Mouse (Mus musculus) large intestine, adult 2 months (tissue): ENCODE data around the gene Dlx2. TPM values are rescaled to one million over a fixed set of nuclear protein-coding genes. Genes with fewer than 3 reads are reported as not detected.

Source experiments
- DNase-seq: peaks from one replicate; pipeline ENCODE4 v3.0.0-alpha.2; 2012; ENCODE audit warnings: low read depth, low spot score
- WGBS: fragments of 180-500 bp; shearing (Covaris S2); methylation state at CpG from one replicate; pipeline ENCODE4 v1.1.7; 2018; 5-methylcytosine and 5-hydroxymethylcytosine counted together
- polyA plus RNA-seq: library from polyadenylated mRNA; depleted of rRNA; stranded (reverse); fragments of >200 nt; gene quantifications from 2 replicates; pipeline ENCODE4 v1.2.3, GENCODE M21; 2012; rRNA removed

The Dlx2 gene
- polyA plus RNA-seq, 1 experiment, result 0.17 TPM

DNA sequence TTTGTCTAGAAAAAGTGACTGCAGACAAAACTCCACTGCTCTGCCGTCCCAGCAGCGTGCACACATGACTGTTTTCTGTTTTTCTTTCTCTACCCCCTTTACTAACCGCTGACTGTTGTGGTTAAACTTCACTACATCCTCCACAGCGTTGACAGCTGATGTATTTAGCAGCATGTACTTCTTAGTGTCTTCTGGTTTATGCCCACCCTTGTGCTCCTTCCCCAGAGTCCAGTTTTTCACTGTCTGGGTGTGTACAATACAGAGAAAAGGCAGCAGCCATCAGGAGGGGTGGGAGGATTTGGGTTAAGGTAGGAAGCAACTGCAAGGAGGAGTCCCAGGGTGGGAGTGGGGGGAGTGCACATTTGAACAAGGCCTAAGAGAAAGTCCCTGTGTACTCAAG, 23.7 kb downstream of the Dlx2 start:
- WGBS, result 72% methylated on average over 4 of the region's 4 CpGs
- DNase-seq, result no peak

DNA sequence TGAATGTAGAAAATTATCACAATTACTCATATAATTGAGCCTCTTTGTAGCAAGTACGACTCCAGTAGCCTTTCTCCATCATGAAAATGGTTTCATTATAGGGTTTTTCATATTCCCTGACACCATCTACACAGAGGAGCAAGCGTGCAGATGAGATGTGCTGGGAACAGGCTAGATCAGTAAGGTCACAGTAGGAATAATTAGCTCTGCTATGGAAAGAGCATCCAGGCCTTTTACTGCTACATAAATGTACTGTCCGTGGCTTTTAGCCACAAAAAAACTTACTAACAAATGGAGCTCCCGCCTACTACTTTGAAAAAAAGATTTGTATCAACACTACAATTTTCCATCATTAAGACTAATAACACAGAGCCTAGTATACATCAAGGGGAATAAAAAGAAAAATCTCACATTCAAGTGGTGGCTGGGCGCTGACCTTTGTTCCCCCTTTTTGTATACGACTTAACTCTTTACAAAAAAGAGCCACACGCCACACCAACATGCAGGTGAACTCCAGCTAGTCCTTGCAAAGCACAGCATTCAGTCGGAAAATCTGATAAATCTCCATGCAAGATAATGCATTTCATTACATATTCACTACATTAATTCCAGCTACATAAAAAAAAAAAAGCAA, 29.0 kb downstream of the Dlx2 start:
- 88% methylated on average over 8 of the region's 8 CpGs for WGBS
- no peak for DNase-seq

DNA sequence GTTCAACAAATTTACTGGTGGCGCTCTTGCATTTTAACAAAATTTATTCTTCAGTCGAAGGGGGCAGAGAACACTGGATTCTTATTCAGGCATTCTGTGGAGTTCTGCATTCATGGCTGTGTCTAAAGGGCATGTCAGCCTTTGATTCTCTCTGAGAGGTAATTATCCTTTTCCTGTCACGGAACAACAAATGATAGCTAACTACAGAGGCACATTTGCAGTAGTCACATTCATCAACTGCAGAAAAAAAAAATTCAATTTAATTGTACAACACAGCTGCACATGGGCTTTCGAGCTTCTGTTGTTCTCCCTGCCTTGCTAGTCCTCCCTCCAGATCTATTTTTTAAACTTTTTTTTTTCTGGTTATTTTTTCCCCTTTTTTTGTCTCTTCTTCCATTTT, 29.6 kb downstream of the Dlx2 start:
- DNase-seq, result no peak
- 90% methylated on average over 4 of the region's 4 CpGs for WGBS

DNA sequence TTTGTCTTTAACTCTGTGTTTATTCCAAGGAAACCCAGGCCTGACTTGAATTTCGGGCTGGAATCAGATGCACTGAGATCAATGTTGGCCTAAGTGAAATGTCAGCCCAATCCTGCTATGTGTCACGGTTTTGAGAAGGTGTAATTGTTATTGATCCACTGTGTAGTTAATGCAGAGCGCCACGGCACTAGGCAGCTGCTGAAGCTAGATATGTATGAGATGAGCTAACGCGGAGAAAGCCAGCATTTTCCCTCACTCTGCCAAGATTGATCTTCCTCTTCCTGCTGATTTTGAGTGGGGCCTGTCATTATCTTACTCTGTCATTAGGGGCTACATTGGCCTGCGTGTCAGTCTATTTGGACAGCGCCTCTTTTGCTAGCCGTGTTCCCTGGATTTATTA, 34.2 kb downstream of the Dlx2 start:
- no peak for DNase-seq
- WGBS, result 88% methylated on average over 9 of the region's 9 CpGs

DNA sequence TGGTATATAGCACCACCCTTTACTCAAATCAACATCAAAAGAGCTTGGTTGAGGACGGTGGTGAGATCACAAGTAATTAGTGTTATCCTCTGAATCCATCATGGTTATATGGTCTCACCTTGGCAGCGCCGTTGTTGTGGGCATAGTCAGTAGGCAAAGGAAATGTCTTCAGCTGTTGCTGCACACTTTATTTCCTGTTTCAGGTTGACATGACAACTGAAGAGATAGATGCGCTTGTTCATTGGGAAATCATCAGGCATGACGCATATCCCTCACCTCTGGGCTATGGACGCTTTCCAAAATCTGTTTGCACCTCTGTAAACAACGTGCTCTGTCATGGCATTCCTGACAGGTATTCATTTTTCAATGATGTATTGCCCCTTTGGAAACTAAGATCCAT, 35.3 kb downstream of the Dlx2 start:
- 89% methylated on average over 7 of the region's 7 CpGs for whole genome bisulfite sequencing
- no peak for DNase-seq

DNA sequence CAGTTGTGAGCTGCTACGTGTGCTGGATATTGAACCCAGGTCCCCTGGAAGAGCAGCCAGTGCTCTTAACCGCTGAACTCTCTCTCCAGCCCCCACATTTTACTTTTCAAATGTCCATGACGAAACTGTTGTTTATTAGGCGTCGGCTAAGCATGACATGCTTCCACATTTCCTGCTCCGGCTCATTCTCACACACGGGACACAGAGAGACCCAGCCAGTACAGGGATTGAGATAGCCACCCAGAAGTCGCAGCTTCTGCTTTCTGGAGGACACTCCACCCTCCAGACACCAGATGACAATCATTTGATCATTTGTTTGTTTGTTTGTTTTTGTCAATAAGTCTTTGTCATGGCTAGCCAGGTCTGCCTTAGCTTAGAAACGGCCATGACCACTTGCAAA, 41.7 kb downstream of the Dlx2 start:
- DNase-seq, result no peak
- 62% methylated on average over 9 of the region's 9 CpGs for WGBS

DNA sequence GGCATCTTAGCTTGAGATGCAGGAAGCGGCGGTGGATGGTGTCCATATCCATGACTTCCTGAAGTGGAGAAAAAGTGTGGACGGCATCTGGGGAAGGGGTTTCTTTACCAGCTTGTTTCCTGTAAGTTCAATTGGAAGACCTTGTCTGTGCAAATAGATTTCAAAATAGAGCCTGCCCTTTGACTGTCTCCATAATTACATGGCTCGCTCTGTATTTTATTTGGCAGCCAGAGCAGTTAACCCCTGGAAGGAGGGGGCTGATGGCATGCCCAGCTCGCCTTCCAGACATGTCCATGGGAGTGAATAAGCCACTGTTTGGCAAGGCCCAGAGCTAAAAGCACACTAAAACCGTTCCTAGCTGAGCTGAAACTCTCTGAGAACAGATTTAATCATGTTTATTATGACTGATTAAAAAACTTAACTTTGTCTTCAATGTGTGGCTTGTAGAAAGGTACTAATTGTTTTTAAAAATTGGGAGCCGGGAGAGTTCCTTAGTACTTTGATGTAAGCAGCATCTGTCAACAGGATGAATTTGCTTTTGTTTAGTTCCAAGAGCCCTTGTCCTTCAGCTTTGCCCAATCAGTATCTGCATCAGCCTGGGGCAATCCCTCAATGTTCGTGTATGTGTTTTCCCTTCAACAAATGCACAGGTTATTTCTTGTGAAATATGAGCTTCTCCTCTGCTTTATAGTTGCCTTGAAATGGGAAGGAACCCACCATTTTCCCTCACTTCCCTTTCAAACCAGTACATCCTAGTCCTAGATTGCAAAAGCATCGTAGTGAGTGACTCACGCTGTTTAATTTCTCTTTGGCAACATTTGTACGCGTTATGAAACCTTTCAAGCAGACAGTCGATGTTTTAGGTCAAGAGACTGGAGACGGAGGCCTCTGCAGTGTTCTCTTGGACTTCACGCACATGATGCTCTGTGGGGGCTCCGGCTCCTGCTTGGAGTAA, 47.0 kb downstream of the Dlx2 start:
- DNase-seq, result no peak
- WGBS, result 67% methylated on average over 16 of the region's 16 CpGs

DNA sequence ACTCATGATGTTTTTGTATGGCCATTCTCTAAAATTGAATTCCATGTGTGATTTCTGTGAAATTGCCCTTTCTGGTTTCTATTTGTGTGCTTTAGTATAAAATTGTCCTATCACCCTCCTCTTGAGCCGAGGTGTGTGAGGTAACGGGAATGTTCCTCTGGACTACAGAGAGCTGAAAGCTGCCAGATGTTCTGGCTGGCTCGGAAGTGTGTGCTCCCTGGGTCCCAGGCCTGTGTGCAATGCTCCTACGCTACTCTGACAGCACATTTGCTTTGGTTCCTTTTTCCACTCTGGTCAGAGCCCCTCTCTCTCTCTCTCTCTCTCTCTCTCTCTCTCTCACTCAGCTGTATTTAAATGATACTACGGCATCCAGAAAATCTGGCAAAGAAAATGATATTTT, 49.4 kb downstream of the Dlx2 start:
- no peak for DNase-seq
- WGBS, result 65% methylated on average over 5 of the region's 5 CpGs

DNA sequence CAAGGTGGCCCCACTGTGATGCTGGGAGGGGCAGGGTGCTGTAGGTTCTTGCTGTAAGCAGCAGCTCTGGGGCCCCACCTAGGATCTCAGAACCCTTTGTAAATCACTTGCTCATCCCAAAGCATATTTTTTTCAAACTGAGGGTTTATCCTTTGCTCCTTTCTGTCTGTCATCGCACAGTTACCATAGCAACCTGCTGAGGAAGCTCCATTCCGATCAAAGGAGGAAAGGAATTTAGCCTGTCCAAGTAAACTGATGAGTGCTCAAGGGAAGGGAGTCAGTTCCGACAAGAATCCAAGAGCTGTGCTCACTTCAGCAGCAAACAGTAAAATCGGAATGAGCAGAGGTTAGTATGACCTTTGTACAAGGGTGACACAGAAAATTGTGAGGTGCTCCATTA, 51.6 kb downstream of the Dlx2 start:
- DNase-seq, result no peak
- WGBS, result 50% methylated on average over 4 of the region's 4 CpGs

DNA sequence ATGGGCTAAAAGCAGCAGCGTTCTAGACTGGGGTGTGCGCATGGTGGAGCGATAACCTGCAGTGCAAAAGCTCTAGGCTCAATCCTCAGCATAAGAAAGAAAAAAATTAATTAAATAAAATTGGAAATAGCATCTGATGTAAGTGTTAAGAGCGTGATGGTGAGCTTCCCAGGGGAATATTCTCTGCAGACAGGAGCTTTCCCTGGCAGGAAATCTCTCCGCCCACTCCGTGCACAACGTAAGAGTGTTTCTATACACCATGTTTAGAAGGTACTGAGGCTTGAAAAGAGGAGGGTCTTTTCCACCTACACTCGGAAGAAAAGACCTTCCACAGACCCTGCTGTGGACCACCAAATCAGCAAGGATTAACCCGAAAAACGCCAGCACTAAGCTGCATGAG, 52.1 kb downstream of the Dlx2 start:
- DNase-seq, result no peak
- 83% methylated on average over 10 of the region's 10 CpGs for WGBS

Other genes with a start within 250 kb of the Dlx2 start
- gene Slc25a12, start 179.0 kb downstream of the Dlx2 start, polyA plus RNA-seq, result 19.7 and 19.8 TPM in 2 replicates
- 6.1 and 6.3 TPM in 2 replicates for gene Hat1, start 157.8 kb downstream of the Dlx2 start, polyA plus RNA-seq
- 12.7 and 15.6 TPM in 2 replicates for gene Metap1d, start 93.5 kb downstream of the Dlx2 start, polyA plus RNA-seq
- gene Dlx1, start 18.6 kb downstream of the Dlx2 start, polyA plus RNA-seq, result 0.25 and 0.36 TPM in 2 replicates
- 58.6 and 81.2 TPM in 2 replicates for gene Itga6, start 198.9 kb upstream of the Dlx2 start, polyA plus RNA-seq